Mouse (Mus musculus): ENCODE data around the gene Ctsd. TPM values are rescaled to one million over a fixed set of nuclear protein-coding genes. Genes with fewer than 3 reads are reported as not detected.
A peak's percentile ranks its signal among the peaks of the same experiment; 100 is the strongest.

The Ctsd gene
- total RNA-seq, 4 experiments from 2014 or later: 808 to 1,559 (median 1,212) TPM

- no peak for DNase-seq
Observed at GRCm38 (mm10) chr7:142373641-142374412, 14.0 kb downstream of the Ctsd start, which contains the start of gene Ifitm10. Gene Ifitm10, minus strand, starts transcription at chr7:142373753.

- no peak for DNase-seq
Observed at GRCm38 (mm10) chr7:142373039-142373438, 14.8 kb downstream of the Ctsd start.

- DNase-seq: no peak
Observed at GRCm38 (mm10) chr7:142371768-142372661, 15.8 kb downstream of the Ctsd start.

- no peak for DNase-seq
Observed at GRCm38 (mm10) chr7:142371398-142371767, 16.5 kb downstream of the Ctsd start.

- DNase-seq: no peak
Observed at GRCm38 (mm10) chr7:142370937-142371336, 16.9 kb downstream of the Ctsd start.

- DNase-seq: no peak
Observed at GRCm38 (mm10) chr7:142369820-142370219, 18.0 kb downstream of the Ctsd start.

- DNase-seq: no peak
Observed at GRCm38 (mm10) chr7:142368856-142369255, 19.0 kb downstream of the Ctsd start.

GRCm38 (mm10) chr7:142363107-142363506, 24.7 kb downstream of the Ctsd start:
- DNase-seq: no peak

GRCm38 (mm10) chr7:142360743-142361142, 27.1 kb downstream of the Ctsd start:
- no peak for DNase-seq

GRCm38 (mm10) chr7:142359129-142359528, 28.7 kb downstream of the Ctsd start:
- no peak for DNase-seq

- DNase-seq: no peak
Observed at GRCm38 (mm10) chr7:142357566-142357965, 30.3 kb downstream of the Ctsd start.

- no peak for DNase-seq
Observed at GRCm38 (mm10) chr7:142354661-142355233, 33.1 kb downstream of the Ctsd start.

- DNase-seq: no peak
Observed at GRCm38 (mm10) chr7:142353854-142354253, 34.0 kb downstream of the Ctsd start.

- no peak for DNase-seq
Observed at GRCm38 (mm10) chr7:142351569-142351968, 36.3 kb downstream of the Ctsd start.

- no peak for DNase-seq
Observed at GRCm38 (mm10) chr7:142349308-142349961, 38.4 kb downstream of the Ctsd start.

- no peak for DNase-seq
Observed at GRCm38 (mm10) chr7:142347542-142347941, 40.3 kb downstream of the Ctsd start.

- no peak for DNase-seq
Observed at GRCm38 (mm10) chr7:142342247-142342640, 45.6 kb downstream of the Ctsd start.

GRCm38 (mm10) chr7:142341564-142342246, 46.1 kb downstream of the Ctsd start:
- DNase-seq: no peak

GRCm38 (mm10) chr7:142340269-142340970, 47.4 kb downstream of the Ctsd start:
- DNase-seq: no peak

GRCm38 (mm10) chr7:142335151-142335550, 52.7 kb downstream of the Ctsd start:
- no peak for DNase-seq

GRCm38 (mm10) chr7:142334246-142334645, 53.6 kb downstream of the Ctsd start:
- DNase-seq: peak; percentile 61
